Mouse (Mus musculus): ENCODE data around the gene Mrps10.

GRCm38 (mm10) chr17:47428831-47429304 is 60.2 kb downstream of the Mrps10 start:
- TF ChIP-seq CTCF (IDR thresholded peaks at IDR 0.05; ENCODE audit: control insufficient read depth, insufficient read depth, low read length) (no peak), POLR2A (IDR thresholded peaks at IDR 0.05; ENCODE audit: borderline replicate concordance, control insufficient read depth, low read depth, low read length) (no peak)
